ENCODE assay signal across 8 mouse cellular contexts in the genomic region with DNA sequence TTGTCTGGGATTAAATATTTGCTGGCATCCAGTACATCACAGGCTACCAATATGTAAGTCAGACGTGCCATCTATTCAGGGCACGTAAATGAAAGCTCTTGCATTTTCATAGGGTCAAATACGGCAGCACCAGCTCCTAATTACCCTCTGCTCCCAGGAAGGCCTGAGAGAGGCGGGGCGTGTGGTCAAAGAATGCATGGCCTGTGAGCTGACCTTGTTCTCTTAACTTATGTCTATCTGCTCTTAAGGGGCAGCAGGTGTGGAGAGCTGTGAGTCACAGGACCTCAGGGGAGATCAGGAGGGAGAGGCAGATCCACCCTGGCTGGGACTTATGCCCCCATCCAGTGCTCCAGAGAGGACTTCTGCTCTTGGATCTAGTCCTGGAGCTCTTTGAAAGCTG.
DNase-seq lines count a peak whose midpoint lies in the region; ATAC-seq and TF ChIP-seq lines count a peak whose summit lies in the region.

No protein-coding gene starts in this region.

- no peaks in the 10 kb centered on the region for H3K9me3 ChIP-seq in kidney, embryonic 15.5 days (replicated peaks)
- no peaks in the 10 kb centered on the region; the same call in 1 of the 2 replicates for H3K9me3 ChIP-seq in forebrain, embryonic 10.5 days
- H3K9me3 ChIP-seq in hindbrain, postnatal 0 days (ENCODE audit: low read length), result no peaks in the 10 kb centered on the region
- H3K9me3 ChIP-seq in neural tube, embryonic 15.5 days (replicated peaks), result no peaks in the 10 kb centered on the region

- H3K4me3 ChIP-seq in kidney, embryonic 15.5 days (replicated peaks), result peak overlapping the region; percentile 19
- peak overlapping the region; percentile 42 for H3K4me3 ChIP-seq in forebrain, embryonic 10.5 days
- H3K4me3 ChIP-seq in hindbrain, postnatal 0 days (ENCODE audit: low read length), result peak overlapping the region; percentile 18
- peak overlapping the region; percentile 5 for H3K4me3 ChIP-seq in neural tube, embryonic 15.5 days (replicated peaks)

- WGBS in kidney, embryonic 15.5 days, result 29% methylated on average over 5 of the region's 5 CpGs
- WGBS in forebrain, embryonic 10.5 days, result 10% methylated on average over 5 of the region's 5 CpGs
- 20% methylated on average over 5 of the region's 5 CpGs for WGBS in hindbrain, postnatal 0 days
- WGBS in neural tube, embryonic 15.5 days, result 17% methylated on average over 5 of the region's 5 CpGs

- peaks cover 23% of the 10 kb centered on the region for H3K4me1 ChIP-seq in kidney, embryonic 15.5 days
- H3K4me1 ChIP-seq in forebrain, embryonic 10.5 days, result peaks cover 53% of the 10 kb centered on the region
- peaks cover 4% of the 10 kb centered on the region; the same call in 1 of the 2 replicates for H3K4me1 ChIP-seq in hindbrain, postnatal 0 days (ENCODE audit: insufficient read depth, low read length)
- peaks cover 31% of the 10 kb centered on the region for H3K4me1 ChIP-seq in neural tube, embryonic 15.5 days

- peak overlapping the region; percentile 45 for H3K4me2 ChIP-seq in kidney, embryonic 15.5 days
- H3K4me2 ChIP-seq in hindbrain, postnatal 0 days (ENCODE audit: low read depth, low read length), result peak overlapping the region; percentile 52
- peak overlapping the region; percentile 41 for H3K4me2 ChIP-seq in neural tube, embryonic 15.5 days

- peak overlapping the region; percentile 46 for H3K27ac ChIP-seq in kidney, embryonic 15.5 days
- H3K27ac ChIP-seq in forebrain, embryonic 10.5 days, result peak overlapping the region; percentile 84
- 0 out of 2 replicates have a peak overlapping the region, but pooled peaks have one; percentile 16 for H3K27ac ChIP-seq in hindbrain, postnatal 0 days
- H3K27ac ChIP-seq in neural tube, embryonic 15.5 days (replicated peaks), result peak overlapping the region; percentile 68

- peak; percentile 43; the same call in 1 of the 2 replicates for ATAC-seq in kidney, embryonic 15.5 days (replicated peaks; ENCODE audit: low FRiP score)
- no peak for ATAC-seq in hindbrain, postnatal 0 days
- no peak for ATAC-seq in neural tube, embryonic 15.5 days (ENCODE audit: low FRiP score)

- H3K9ac ChIP-seq in kidney, embryonic 15.5 days, result no peak overlapping the region
- no peak overlapping the region; the same call in 1 of the 2 replicates for H3K9ac ChIP-seq in hindbrain, postnatal 0 days (replicated peaks; ENCODE audit: low read length)
- H3K9ac ChIP-seq in neural tube, embryonic 15.5 days (replicated peaks), result 0 out of 2 replicates have a peak overlapping the region, but pooled peaks have one; percentile 5

- H3K27me3 ChIP-seq in kidney, embryonic 15.5 days, result no peaks in the 10 kb centered on the region
- H3K27me3 ChIP-seq in forebrain, embryonic 10.5 days (ENCODE audit: poor library complexity, severe bottlenecking), result no peaks in the 10 kb centered on the region
- H3K27me3 ChIP-seq in hindbrain, postnatal 0 days (ENCODE audit: insufficient read depth, low read length), result no peaks in the 10 kb centered on the region
- H3K27me3 ChIP-seq in neural tube, embryonic 15.5 days (replicated peaks), result no peaks in the 10 kb centered on the region

- no peak for TF ChIP-seq CTCF in hindbrain, postnatal 0 days (IDR thresholded peaks at IDR 0.05; ENCODE audit: low read depth)

- no peaks in the 10 kb centered on the region for H3K36me3 ChIP-seq in kidney, embryonic 15.5 days
- peaks cover 11% of the 10 kb centered on the region; the same call in 1 of the 2 replicates for H3K36me3 ChIP-seq in forebrain, embryonic 10.5 days (replicated peaks)
- H3K36me3 ChIP-seq in hindbrain, postnatal 0 days (ENCODE audit: insufficient read depth, low read length), result no peaks in the 10 kb centered on the region
- no peaks in the 10 kb centered on the region for H3K36me3 ChIP-seq in neural tube, embryonic 15.5 days

- no peak for DNase-seq in kidney, adult 18-20 months
- DNase-seq in forebrain, embryonic 10.5 days (ENCODE audit: extremely low spot score, low spot score), result peak; percentile 40
- DNase-seq in hindbrain, postnatal 0 days (ENCODE audit: low spot score), result no peak
- DNase-seq in right cerebral cortex, postnatal 25 days, result no peak
- DNase-seq in spleen, postnatal 36 days (ENCODE audit: low spot score in 2 of 2), result no peak
- no peak for DNase-seq in right cerebral cortex, postnatal 36 days (ENCODE audit: low spot score in 2 of 2)

Comparison
In these comparisons a context has a peak if more than half of its experiments do, and no peak if none do; other contexts are left out.
1. H3K27ac ChIP-seq: peak in every context shown above with its lines; median percentile 84 in forebrain, embryonic 10.5 days; 68 in neural tube, embryonic 15.5 days; 46 in kidney, embryonic 15.5 days; 16 in hindbrain, postnatal 0 days.